Mouse (Mus musculus) ES-Bruce4 (cell line): Measurements from ENCODE around the gene Msrb1. TPM values are rescaled to one million over a fixed set of nuclear protein-coding genes. Genes with fewer than 3 reads are reported as not detected.
A peak's percentile ranks its signal among the peaks of the same experiment; 100 is the strongest.

Experiments used
- H3K27ac ChIP-seq: 2 replicates; pipeline ENCODE4 v1.5.1; 2012; ENCODE audit warnings: low read length, inconsistent platforms; ENCODE audit not compliant: insufficient read depth
- H3K27me3 ChIP-seq: 2 replicates; pipeline ENCODE4 v1.6.1; 2012; ENCODE audit warnings: mild to moderate bottlenecking, low read length, inconsistent platforms; ENCODE audit not compliant: control insufficient read depth, poor library complexity, insufficient read depth, severe bottlenecking
- H3K36me3 ChIP-seq: 2 replicates; pipeline ENCODE4 v1.6.1; 2012; ENCODE audit warnings: inconsistent platforms, mild to moderate bottlenecking, low read length, moderate library complexity; ENCODE audit not compliant: control insufficient read depth, poor library complexity, insufficient read depth, severe bottlenecking
- H3K4me1 ChIP-seq: one replicate; pipeline ENCODE4 v1.8.1; 2011; ENCODE audit warnings: low read length; ENCODE audit not compliant: control insufficient read depth, insufficient read depth
- H3K4me3 ChIP-seq: 2 replicates; pipeline ENCODE4 v1.5.1; 2011; ENCODE audit warnings: low read depth, mild to moderate bottlenecking, low read length
- H3K9ac ChIP-seq: 2 replicates; pipeline ENCODE4 v1.6.1; 2012; ENCODE audit warnings: low read depth, mild to moderate bottlenecking, inconsistent platforms; ENCODE audit not compliant: poor library complexity, severe bottlenecking
- H3K9me3 ChIP-seq: replicated peaks from 2 replicates; pipeline ENCODE4 v1.6.1; 2012; ENCODE audit warnings: mild to moderate bottlenecking, low read length, inconsistent platforms; ENCODE audit not compliant: control insufficient read depth, poor library complexity, insufficient read depth, severe bottlenecking
- CTCF ChIP-seq: IDR thresholded peaks from one replicate; pipeline ENCODE4 v1.8.1; 2011; ENCODE audit warnings: low read depth, low read length
- EP300 ChIP-seq: IDR thresholded peaks from 2 replicates; pipeline ENCODE4 v1.6.1; 2011; ENCODE audit warnings: low read depth, low read length; ENCODE audit not compliant: insufficient read depth
- POLR2A ChIP-seq: IDR thresholded peaks from one replicate; pipeline ENCODE4 v1.8.1; 2011; ENCODE audit warnings: low read length; ENCODE audit not compliant: insufficient read depth
- polyA plus RNA-seq: library from polyadenylated mRNA; stranded (reverse); fragments of >200 nt; gene quantifications from 2 replicates; pipeline ENCODE4 v1.2.4, GENCODE M21; 2011; ENCODE audit warnings: low read depth; ENCODE audit not compliant: missing spikeins, insufficient read depth, insufficient read length

The Msrb1 gene
- polyA plus RNA-seq, 1 experiment, result 27.8 TPM

- TF ChIP-seq CTCF (no peak), POLR2A (no peak), EP300 (no peak)
- peak overlapping the region; percentile 86 for H3K27ac ChIP-seq
- H3K4me1 ChIP-seq, result peaks cover 6% of the 10 kb centered on the region
- H3K9ac ChIP-seq, result peak overlapping the region; percentile 95
- no peaks in the 10 kb centered on the region for H3K27me3 ChIP-seq
- peak overlapping the region; percentile 89 for H3K4me3 ChIP-seq
- peaks cover 8% of the 10 kb centered on the region for H3K36me3 ChIP-seq
- no peaks in the 10 kb centered on the region for H3K9me3 ChIP-seq
Observed at GRCm38 (mm10) chr17:24695326-24696010, 41.0 kb upstream of the Msrb1 start.

GRCm38 (mm10) chr17:24696011-24696697, 40.3 kb upstream of the Msrb1 start, which contains the start of the genes Gfer and Noxo1:
Gfer (minus strand) TSS chr17:24696156.
Noxo1 (plus strand) TSS chr17:24696234.
- H3K27me3 ChIP-seq, result no peaks in the 10 kb centered on the region
- peaks cover 6% of the 10 kb centered on the region for H3K4me1 ChIP-seq
- H3K27ac ChIP-seq, result peak within 1 kb of the TSS; percentile 86
- H3K9me3 ChIP-seq, result no peaks in the 10 kb centered on the region
- peak within 1 kb of the TSS; percentile 89 for H3K4me3 ChIP-seq
- TF ChIP-seq EP300 (peak; percentile 78), POLR2A (no peak)
- H3K9ac ChIP-seq, result peak within 1 kb of the TSS; percentile 95
- peaks cover 14% of the 10 kb centered on the region for H3K36me3 ChIP-seq

GRCm38 (mm10) chr17:24697985-24698384, 38.5 kb upstream of the Msrb1 start:
- Histone ChIP-seq H3K27me3 (no peaks in the 10 kb centered on the region), H3K27ac (peak overlapping the region; percentile 85), H3K4me3 (peak overlapping the region; percentile 0; the same call in 1 of the 2 replicates), H3K36me3 (peaks cover 15% of the 10 kb centered on the region), H3K9ac (no peak overlapping the region), H3K9me3 (no peaks in the 10 kb centered on the region), H3K4me1 (peaks cover 6% of the 10 kb centered on the region)
- TF ChIP-seq EP300, result peak; percentile 72
- no peak for TF ChIP-seq CTCF
- TF ChIP-seq POLR2A, result no peak

GRCm38 (mm10) chr17:24698715-24699114, 37.7 kb upstream of the Msrb1 start:
- Histone ChIP-seq H3K4me3 (no peak overlapping the region), H3K9me3 (no peaks in the 10 kb centered on the region), H3K27ac (no peak overlapping the region), H3K27me3 (no peaks in the 10 kb centered on the region), H3K4me1 (peaks cover 6% of the 10 kb centered on the region), H3K36me3 (peaks cover 11% of the 10 kb centered on the region), H3K9ac (no peak overlapping the region)
- no peak for TF ChIP-seq CTCF

GRCm38 (mm10) chr17:24699473-24699872, 37.0 kb upstream of the Msrb1 start:
- no peak overlapping the region for H3K9ac ChIP-seq
- peaks cover 6% of the 10 kb centered on the region for H3K4me1 ChIP-seq
- no peaks in the 10 kb centered on the region for H3K9me3 ChIP-seq
- H3K27me3 ChIP-seq, result no peaks in the 10 kb centered on the region
- TF ChIP-seq CTCF, result no peak
- TF ChIP-seq POLR2A, result no peak
- TF ChIP-seq EP300, result no peak
- H3K4me3 ChIP-seq, result no peak overlapping the region
- H3K36me3 ChIP-seq, result peaks cover 18% of the 10 kb centered on the region
- H3K27ac ChIP-seq, result no peak overlapping the region

GRCm38 (mm10) chr17:24701251-24701650, 35.2 kb upstream of the Msrb1 start:
- peaks cover 20% of the 10 kb centered on the region for H3K36me3 ChIP-seq
- peaks cover 6% of the 10 kb centered on the region for H3K4me1 ChIP-seq
- TF ChIP-seq EP300 (no peak), CTCF (no peak), POLR2A (no peak)
- H3K27me3 ChIP-seq, result no peaks in the 10 kb centered on the region
- no peaks in the 10 kb centered on the region for H3K9me3 ChIP-seq
- no peak overlapping the region for H3K27ac ChIP-seq
- no peak overlapping the region for H3K9ac ChIP-seq
- no peak overlapping the region for H3K4me3 ChIP-seq
